Mouse (Mus musculus) ovary, postnatal 36 days (tissue): ENCODE measurements around the gene Olfr1211.

Source experiments
- DNase-seq: peaks from one replicate; pipeline ENCODE4 v3.0.0; 2022; ENCODE audit warnings: low spot score, mixed read lengths

The Olfr1211 gene

GRCm38 (mm10) chr2:88938011-88938410, at the start of gene Olfr1211:
Olfr1211 (minus strand) TSS chr2:88938111.
- no peak for DNase-seq

DNA sequence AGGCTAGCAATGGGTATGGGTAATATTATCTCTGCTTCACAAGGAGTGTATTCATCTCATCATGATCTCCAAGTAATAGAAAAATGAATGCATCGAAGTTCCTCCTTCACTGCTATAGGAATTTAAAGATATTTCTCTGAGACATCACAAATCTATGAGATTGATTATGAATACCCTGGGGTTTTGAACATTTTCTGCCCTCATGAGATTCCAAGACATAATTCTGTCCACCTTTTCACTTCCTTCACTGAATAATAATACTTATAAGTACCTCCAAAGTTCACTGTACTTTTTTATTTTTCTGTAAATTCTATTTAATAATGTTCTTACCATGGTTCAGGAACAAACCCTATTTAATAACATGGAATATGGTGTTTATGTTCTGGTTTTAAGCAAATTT, 42.3 kb upstream of the Olfr1211 start, which contains the start of gene Gm13762:
TSS of gene Gm13762 (minus strand) at position 101 of the 400 bp plus-strand sequence.
- no peak for DNase-seq

DNA sequence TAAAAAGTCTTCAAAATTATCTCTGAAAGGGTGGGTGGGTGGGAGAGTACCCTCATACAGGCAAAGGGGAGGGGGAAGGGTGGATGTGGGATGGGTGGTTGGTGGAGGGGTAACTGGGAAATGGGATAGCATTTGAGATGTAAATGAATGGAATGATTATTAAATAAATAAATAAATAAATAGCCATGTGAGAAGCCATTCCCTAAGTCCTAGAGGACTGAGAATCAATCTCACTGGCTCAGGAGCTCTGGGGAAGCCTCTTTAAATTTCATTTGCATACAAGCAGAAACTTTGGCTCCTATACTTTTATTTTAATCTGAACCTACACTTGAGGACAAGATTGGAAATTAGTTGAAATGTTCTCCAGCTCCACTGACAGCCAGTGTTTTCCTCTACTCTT, 15.8 kb upstream of the Olfr1211 start, which contains the start of gene Olfr1212:
TSS of gene Olfr1212 (plus strand) at position 301 of the 400 bp plus-strand sequence.
- no peak for DNase-seq

DNA sequence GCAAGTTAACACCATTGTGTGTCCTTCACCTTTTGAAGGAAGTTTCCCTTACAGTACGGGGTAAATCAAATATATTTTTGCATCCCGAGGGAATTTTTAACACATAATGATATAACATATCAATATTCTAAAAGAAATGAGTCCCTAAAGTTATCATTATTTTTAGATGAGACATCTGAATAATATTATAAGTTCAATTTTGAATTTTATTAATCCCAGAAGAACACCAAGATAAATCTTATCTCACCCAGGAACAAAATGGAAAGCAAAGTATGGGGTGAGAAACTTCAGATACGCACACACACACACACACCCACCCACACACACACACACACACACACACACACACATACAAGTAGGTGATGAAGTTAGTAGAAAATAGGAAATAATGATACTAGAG, 22.9 kb downstream of the Olfr1211 start, which contains the start of gene Olfr1209:
TSS of gene Olfr1209 (minus strand) at position 101 of the 400 bp plus-strand sequence.
- DNase-seq: no peak

- no peak for DNase-seq
These were observed 35.7 kb downstream of the Olfr1211 start, which contains the start of gene Olfr1208 for GRCm38 (mm10) chr2:88902211-88902610. Olfr1208 (minus strand) TSS chr2:88902311.
